Mouse (Mus musculus) heart, adult 2 months (tissue): ENCODE measurements around the gene B830017H08Rik. TPM values are rescaled to one million over a fixed set of nuclear protein-coding genes. Genes with fewer than 3 reads are reported as not detected.

Source experiments
- DNase-seq, 2 experiments: peaks; one replicate each; pipeline ENCODE4 v3.0.0; 2021
- H3K27ac ChIP-seq: fragments of 200-600 bp; 2 replicates; pipeline ENCODE4 v1.8.1; 2022
- H3K27me3 ChIP-seq: fragments of 200-500 bp; 2 replicates; pipeline ENCODE4 v1.6.1; 2012; ENCODE audit warnings: mild to moderate bottlenecking, low read length, inconsistent platforms, mixed read lengths; ENCODE audit not compliant: control insufficient read depth, insufficient read depth
- H3K36me3 ChIP-seq: fragments of 200-500 bp; 2 replicates; pipeline ENCODE4 v1.6.1; 2012; ENCODE audit warnings: low read length, inconsistent platforms; ENCODE audit not compliant: control insufficient read depth, insufficient read depth
- H3K4me1 ChIP-seq: fragments of 200-500 bp; 2 replicates; pipeline ENCODE4 v1.6.1; 2011; ENCODE audit warnings: low read length; ENCODE audit not compliant: control insufficient read depth, insufficient read depth
- H3K4me3 ChIP-seq: fragments of 200-600 bp; 2 replicates; pipeline ENCODE4 v1.8.1; 2022
- H3K79me2 ChIP-seq: fragments of 200-500 bp; replicated peaks from 2 replicates; pipeline ENCODE4 v1.6.1; 2012; ENCODE audit warnings: mild to moderate bottlenecking, inconsistent platforms, low read length, moderate library complexity, mixed read lengths; ENCODE audit not compliant: control insufficient read depth, insufficient read depth
- H3K9ac ChIP-seq: fragments of 200-500 bp; 2 replicates; pipeline ENCODE4 v1.6.1; 2012; ENCODE audit warnings: low read depth, mild to moderate bottlenecking, control low read depth, inconsistent platforms, low read length, mixed read lengths
- CTCF ChIP-seq: fragments of 200-600 bp; IDR thresholded peaks from 2 replicates; pipeline ENCODE4 v1.8.1; 2022; ENCODE audit warnings: antibody characterized with exemption, mild to moderate bottlenecking, moderate library complexity
- EP300 ChIP-seq: fragments of 200-500 bp; IDR thresholded peaks from 2 replicates; pipeline ENCODE4 v1.6.1; 2011; ENCODE audit warnings: low read depth, low read length, control low read depth; ENCODE audit not compliant: insufficient read depth
- POLR2A ChIP-seq: fragments of 200-500 bp; IDR thresholded peaks from 2 replicates; pipeline ENCODE4 v1.6.1; 2011; ENCODE audit warnings: mild to moderate bottlenecking, low read depth, low read length, control low read depth; ENCODE audit not compliant: insufficient read depth
- WGBS: fragments of 180-500 bp; shearing (Covaris S2); methylation state at CpG from one replicate; pipeline ENCODE4 v1.1.7; 2018; 5-methylcytosine and 5-hydroxymethylcytosine counted together
- intact Hi-C: fragments of 180-260 bp; cut with DNase I; formaldehyde crosslinking; loops from one replicate; pipeline ENCODE4 v1.15.1; 2025
- polyA plus RNA-seq: library from polyadenylated mRNA; depleted of rRNA; stranded (reverse); fragments of >200 nt; gene quantifications from 2 replicates; pipeline ENCODE4 v1.2.3, GENCODE M21; 2012
- total RNA-seq, 2 experiments: library from RNA; stranded (reverse); gene quantifications; 2 replicates each; pipeline ENCODE4 v1.2.3; 2021

B830017H08Rik gene
- total and polyA plus RNA-seq, 3 experiments = not detected

GRCm38 (mm10) chr16:17806581-17807191, 26.2 kb upstream of the B830017H08Rik start:
- intact Hi-C loops = no loop called here
- H3K27ac ChIP-seq = peak overlapping the region; percentile 38; the same call in 1 of the 2 replicates
- DNase-seq = no peak
- peak overlapping the region; percentile 51 for H3K4me3 ChIP-seq
- peaks cover 14% of the 10 kb centered on the region for H3K27me3 ChIP-seq
- no peaks in the 10 kb centered on the region for H3K36me3 ChIP-seq
- peaks cover 8% of the 10 kb centered on the region for H3K4me1 ChIP-seq
- WGBS = 28% methylated on average over 50 of the region's 50 CpGs
- H3K79me2 ChIP-seq = no peaks in the 10 kb centered on the region
- peak overlapping the region; percentile 78 for H3K9ac ChIP-seq
- no peak for TF ChIP-seq POLR2A
- TF ChIP-seq CTCF = no peak
- TF ChIP-seq EP300 = no peak

GRCm38 (mm10) chr16:17807192-17808009, 25.5 kb upstream of the B830017H08Rik start:
- WGBS = 30% methylated on average over 73 of the region's 73 CpGs
- H3K9ac ChIP-seq = peak overlapping the region; percentile 78
- no peaks in the 10 kb centered on the region for H3K79me2 ChIP-seq
- peaks cover 7% of the 10 kb centered on the region for H3K4me1 ChIP-seq
- H3K27me3 ChIP-seq = peaks cover 13% of the 10 kb centered on the region
- DNase-seq = peak; percentile 86 to 89
- intact Hi-C loops = no loop called here
- peak overlapping the region; percentile 38; the same call in 1 of the 2 replicates for H3K27ac ChIP-seq
- no peaks in the 10 kb centered on the region for H3K36me3 ChIP-seq
- peak overlapping the region; percentile 51 for H3K4me3 ChIP-seq
- TF ChIP-seq CTCF (no peak), EP300 (no peak), POLR2A (no peak)

GRCm38 (mm10) chr16:17809125-17809524, 23.8 kb upstream of the B830017H08Rik start:
- TF ChIP-seq POLR2A (no peak), EP300 (no peak), CTCF (no peak)
- Histone ChIP-seq H3K27ac (no peak overlapping the region), H3K79me2 (no peaks in the 10 kb centered on the region), H3K27me3 (peaks cover 4% of the 10 kb centered on the region; the same call in 1 of the 2 replicates), H3K9ac (no peak overlapping the region), H3K36me3 (no peaks in the 10 kb centered on the region), H3K4me3 (no peak overlapping the region), H3K4me1 (peaks cover 2% of the 10 kb centered on the region; the same call in 1 of the 2 replicates)
- DNase-seq = no peak
- 74% methylated on average over 4 of the region's 4 CpGs for WGBS
- intact Hi-C loops = no loop called here

DNA sequence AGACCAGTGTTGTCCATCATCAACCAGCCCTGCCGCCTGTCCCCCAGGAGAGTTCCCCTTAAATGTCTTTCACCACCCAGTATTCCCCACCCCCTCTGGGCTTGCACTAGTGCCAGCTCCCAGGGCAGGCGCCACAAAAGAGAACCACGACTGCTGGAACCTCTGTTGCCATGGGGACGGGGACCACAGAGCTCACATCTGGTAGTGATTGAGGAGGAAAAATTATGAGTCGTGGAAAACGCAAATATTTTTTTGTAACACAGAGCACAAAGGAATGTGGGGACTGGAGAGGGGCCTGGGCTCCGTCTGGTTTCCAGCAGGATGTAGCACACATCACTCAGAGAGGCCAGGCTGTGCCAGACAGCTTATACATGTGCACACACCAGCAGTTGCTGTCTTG, 23.2 kb upstream of the B830017H08Rik start:
- 45% methylated on average over 7 of the region's 7 CpGs for WGBS
- H3K27me3 ChIP-seq = peaks cover 4% of the 10 kb centered on the region; the same call in 1 of the 2 replicates
- intact Hi-C loops = loop anchor here (5.0 kb wide), 3 partner anchors 47 to 252 kb away; no protein-coding TSS in a partner anchor
- H3K79me2 ChIP-seq = no peaks in the 10 kb centered on the region
- peaks cover 2% of the 10 kb centered on the region; the same call in 1 of the 2 replicates for H3K4me1 ChIP-seq
- H3K4me3 ChIP-seq = no peak overlapping the region
- no peak overlapping the region for H3K27ac ChIP-seq
- H3K9ac ChIP-seq = no peak overlapping the region
- TF ChIP-seq EP300 (no peak), POLR2A (no peak)
- no peaks in the 10 kb centered on the region for H3K36me3 ChIP-seq
- DNase-seq = peak; percentile 43 to 56

DNA sequence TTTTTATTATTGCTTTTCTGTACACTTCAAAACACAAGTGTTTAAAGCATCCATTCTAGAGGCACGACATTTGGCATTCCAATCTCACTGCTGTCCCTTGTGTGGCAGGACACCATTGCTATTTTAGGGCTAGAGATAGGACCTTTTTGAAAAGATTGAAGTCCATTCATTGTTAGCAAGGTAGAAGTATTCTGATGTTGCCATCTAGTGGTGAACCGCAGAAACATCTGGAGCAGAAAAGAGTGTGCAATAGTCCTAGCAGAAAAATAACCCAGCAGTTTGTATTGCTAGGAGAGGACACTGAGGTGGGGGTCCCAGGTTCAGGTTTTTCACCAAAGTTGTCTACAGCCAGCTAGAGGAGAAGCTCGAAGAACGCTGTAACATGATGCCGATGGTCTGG, 20.8 kb upstream of the B830017H08Rik start:
- H3K9ac ChIP-seq = no peak overlapping the region
- H3K27me3 ChIP-seq = no peaks in the 10 kb centered on the region
- TF ChIP-seq EP300 (no peak), POLR2A (no peak), CTCF (peak; percentile 94; the same call in 1 of the 2 replicates)
- peak in 1 of 2 experiments; percentile 44 for DNase-seq
- no peak overlapping the region for H3K27ac ChIP-seq
- H3K4me3 ChIP-seq = no peak overlapping the region
- WGBS = 5% methylated on average over 5 of the region's 5 CpGs
- peaks cover 4% of the 10 kb centered on the region; the same call in 1 of the 2 replicates for H3K4me1 ChIP-seq
- intact Hi-C loops = loop anchor here (1.0 to 5.0 kb wide), 5 partner anchors 27 to 255 kb away; no protein-coding TSS in a partner anchor
- no peaks in the 10 kb centered on the region for H3K36me3 ChIP-seq
- H3K79me2 ChIP-seq = no peaks in the 10 kb centered on the region
